Mouse (Mus musculus) urinary bladder, postnatal 10 days (tissue): ENCODE results near the gene Mrpl52.

ENCODE experiments used
- DNase-seq: peaks from one replicate; pipeline ENCODE4 v3.0.0; 2022; ENCODE audit warnings: low spot score

Gene Mrpl52

GRCm38 (mm10) chr14:54412000-54412576, 14.6 kb upstream of the Mrpl52 start:
- DNase-seq: no peak

GRCm38 (mm10) chr14:54412629-54413170, 14.0 kb upstream of the Mrpl52 start:
- DNase-seq: no peak

GRCm38 (mm10) chr14:54413877-54414700, 12.6 kb upstream of the Mrpl52 start:
- no peak for DNase-seq

- no peak for DNase-seq
Measured at GRCm38 (mm10) chr14:54415241-54416020, 11.3 kb upstream of the Mrpl52 start.

GRCm38 (mm10) chr14:54416229-54416775, 10.4 kb upstream of the Mrpl52 start:
- no peak for DNase-seq

- DNase-seq: no peak
Measured at GRCm38 (mm10) chr14:54416830-54417229, 9.9 kb upstream of the Mrpl52 start.

- no peak for DNase-seq
Measured at GRCm38 (mm10) chr14:54417623-54418081, 9.1 kb upstream of the Mrpl52 start, which contains the start of gene Slc7a7. TSS of gene Slc7a7 (minus strand) at chr14:54417780.

GRCm38 (mm10) chr14:54421014-54421413, 5.7 kb upstream of the Mrpl52 start:
- DNase-seq: no peak

- DNase-seq: no peak
Measured at GRCm38 (mm10) chr14:54423406-54423805, 3.3 kb upstream of the Mrpl52 start.

- no peak for DNase-seq
Measured at GRCm38 (mm10) chr14:54424634-54425033, 2.1 kb upstream of the Mrpl52 start.

- DNase-seq: no peak
Measured at GRCm38 (mm10) chr14:54425540-54425939, 1.2 kb upstream of the Mrpl52 start.

- no peak for DNase-seq
Measured at GRCm38 (mm10) chr14:54426003-54426688, 563 bp upstream of the Mrpl52 start.

GRCm38 (mm10) chr14:54427696-54428095, 987 bp downstream of the Mrpl52 start:
- DNase-seq: no peak

- no peak for DNase-seq
Measured at GRCm38 (mm10) chr14:54428421-54428820, 1.7 kb downstream of the Mrpl52 start.

- DNase-seq: no peak
Measured at GRCm38 (mm10) chr14:54429332-54430093, 2.8 kb downstream of the Mrpl52 start.

GRCm38 (mm10) chr14:54430406-54431145, 3.9 kb downstream of the Mrpl52 start:
- no peak for DNase-seq

- DNase-seq: peak; percentile 52
Measured at GRCm38 (mm10) chr14:54431334-54432077, 4.8 kb downstream of the Mrpl52 start, which contains the start of gene Mmp14. TSS of gene Mmp14 (plus strand) at chr14:54431612.

GRCm38 (mm10) chr14:54432078-54432836, 5.5 kb downstream of the Mrpl52 start:
- no peak for DNase-seq
